Mouse (Mus musculus): ENCODE results near the gene Bid. TPM values are rescaled to one million over a fixed set of nuclear protein-coding genes. Genes with fewer than 3 reads are reported as not detected.

The Bid gene
- polyA plus RNA-seq (2015; fragmentation: Nextera tagmentation; extraction: Ambion mirVana) = 5.4 and 7.9 TPM in 2 replicates

DNA sequence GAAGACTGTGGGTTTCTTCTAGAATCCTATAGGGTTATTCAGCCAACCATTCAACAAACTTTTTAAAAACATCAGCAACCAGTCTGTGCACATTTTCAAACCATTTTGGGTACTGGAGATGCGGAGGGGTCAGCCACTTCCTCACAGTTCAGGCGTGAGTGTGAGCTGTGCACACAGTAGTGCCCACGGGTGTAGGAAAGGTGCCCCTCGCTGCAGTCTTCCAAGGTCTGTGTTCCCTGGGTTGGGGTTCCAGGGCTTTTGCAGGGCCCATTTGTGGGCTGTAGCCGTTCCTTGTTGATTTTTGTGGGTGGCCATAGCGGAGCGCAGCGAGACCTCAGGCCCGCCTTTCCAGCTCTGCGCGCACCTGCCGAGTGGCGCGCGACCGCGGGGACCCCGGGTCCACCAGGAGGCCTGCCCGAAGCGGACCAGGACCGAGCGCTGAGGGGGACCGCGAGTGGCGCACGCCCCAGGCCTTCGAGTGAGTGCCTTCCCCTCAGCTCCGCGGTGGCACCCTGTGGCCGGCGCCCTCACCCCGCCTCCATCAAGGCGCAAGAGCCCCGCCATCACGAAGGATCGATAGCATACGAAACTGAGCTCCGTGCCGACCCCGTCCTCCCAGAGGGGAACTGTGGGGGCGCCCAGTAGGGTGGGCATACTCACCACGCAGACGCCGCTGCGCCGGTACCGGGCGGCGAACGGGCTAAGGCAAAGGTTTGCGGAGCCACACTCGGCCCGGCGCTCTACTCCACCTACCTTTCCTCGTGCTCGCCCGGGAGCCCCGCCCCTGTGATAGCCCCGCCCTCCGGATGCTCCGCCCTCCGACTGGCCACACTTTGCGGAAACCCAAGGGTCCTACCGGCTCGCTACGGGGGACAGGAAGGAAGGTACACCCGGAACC lies at the start of gene Bid:
Gene Bid, minus strand, starts transcription at position 780 of the 898 bp plus-strand sequence.

Other genes starting within 250 kb of the Bid start
- gene Slc25a18, start 143.3 kb downstream of the Bid start, polyA plus RNA-seq (2015; fragmentation: Nextera tagmentation; extraction: Ambion mirVana) = 0.51 and 0.72 TPM in 2 replicates
- 147 and 168 TPM in 2 replicates for gene Atp6v1e1, start 94.1 kb downstream of the Bid start, polyA plus RNA-seq (2015; fragmentation: Nextera tagmentation; extraction: Ambion mirVana)
- 23.0 and 24.1 TPM in 2 replicates for gene Bcl2l13, start 80.6 kb downstream of the Bid start, polyA plus RNA-seq (2015; fragmentation: Nextera tagmentation; extraction: Ambion mirVana)
- gene Mical3, start 214.1 kb upstream of the Bid start, polyA plus RNA-seq (2015; fragmentation: Nextera tagmentation; extraction: Ambion mirVana) = 15.1 and 19.9 TPM in 2 replicates